Mouse (Mus musculus): Measurements from ENCODE around the gene Ndufv2. TPM values are rescaled to one million over a fixed set of nuclear protein-coding genes. Genes with fewer than 3 reads are reported as not detected.
"Not testable (repeated sequence)": the region's sequence is repeated elsewhere in the genome, so short reads cannot be mapped to it uniquely, and the experiment has no call there.

Gene Ndufv2
- polyA plus RNA-seq, 1 experiment from 2014 or later = 357 TPM

- ATAC-seq = no peak
- H3K27me3 ChIP-seq (ENCODE audit: control insufficient read depth, insufficient read depth, low read depth, low read length) = no peaks in the 10 kb centered on the region
- H3K9ac ChIP-seq (ENCODE audit: low read depth, low read length) = no peak overlapping the region
- WGBS = 72% methylated on average over 5 of the region's 5 CpGs
- H3K4me3 ChIP-seq (ENCODE audit: low read depth, low read length) = no peak overlapping the region
- H3K4me2 ChIP-seq (ENCODE audit: low read length) = no peak overlapping the region
- peaks cover 13% of the 10 kb centered on the region; the same call in 1 of the 2 replicates for H3K36me3 ChIP-seq (ENCODE audit: control insufficient read depth, insufficient read depth, low read length)
- no peak overlapping the region for H3K27ac ChIP-seq (ENCODE audit: low read length)
- H3K4me1 ChIP-seq (ENCODE audit: control insufficient read depth, insufficient read depth, low read length) = no peaks in the 10 kb centered on the region
- H3K9me3 ChIP-seq (replicated peaks; ENCODE audit: control insufficient read depth, low read length, poor library complexity, severe bottlenecking) = no peaks in the 10 kb centered on the region
Measured at GRCm38 (mm10) chr17:66048199-66048598, 53.2 kb downstream of the Ndufv2 start.

GRCm38 (mm10) chr17:66043679-66044078, 57.7 kb downstream of the Ndufv2 start:
- H3K4me1 ChIP-seq (ENCODE audit: control insufficient read depth, insufficient read depth, low read length); H3K27ac ChIP-seq (ENCODE audit: low read length); H3K9me3 ChIP-seq (replicated peaks; ENCODE audit: control insufficient read depth, low read length, poor library complexity, severe bottlenecking); H3K4me2 ChIP-seq (ENCODE audit: low read length); H3K27me3 ChIP-seq (ENCODE audit: control insufficient read depth, insufficient read depth, low read depth, low read length); H3K4me3 ChIP-seq (ENCODE audit: low read depth, low read length); ATAC-seq; H3K9ac ChIP-seq (ENCODE audit: low read depth, low read length): not testable (repeated sequence)
- WGBS = 86% methylated on average over 4 of the region's 4 CpGs
- H3K36me3 ChIP-seq (ENCODE audit: control insufficient read depth, insufficient read depth, low read length) = peaks cover 12% of the 10 kb centered on the region

- H3K9me3 ChIP-seq (replicated peaks; ENCODE audit: control insufficient read depth, low read length, poor library complexity, severe bottlenecking) = no peaks in the 10 kb centered on the region
- peaks cover 10% of the 10 kb centered on the region for H3K36me3 ChIP-seq (ENCODE audit: control insufficient read depth, insufficient read depth, low read length)
- WGBS = 82% methylated on average over 5 of the region's 5 CpGs
- no peak for ATAC-seq
- no peak overlapping the region for H3K27ac ChIP-seq (ENCODE audit: low read length)
- H3K9ac ChIP-seq (ENCODE audit: low read depth, low read length) = no peak overlapping the region
- H3K4me2 ChIP-seq (ENCODE audit: low read length) = no peak overlapping the region
- no peaks in the 10 kb centered on the region for H3K4me1 ChIP-seq (ENCODE audit: control insufficient read depth, insufficient read depth, low read length)
- H3K27me3 ChIP-seq (ENCODE audit: control insufficient read depth, insufficient read depth, low read depth, low read length) = no peaks in the 10 kb centered on the region
- no peak overlapping the region for H3K4me3 ChIP-seq (ENCODE audit: low read depth, low read length)
Measured at GRCm38 (mm10) chr17:66041020-66041419, 60.3 kb downstream of the Ndufv2 start.

- Histone ChIP-seq H3K4me3 (ENCODE audit: low read depth, low read length) (no peak overlapping the region), H3K4me1 (ENCODE audit: control insufficient read depth, insufficient read depth, low read length) (no peaks in the 10 kb centered on the region), H3K36me3 (ENCODE audit: control insufficient read depth, insufficient read depth, low read length) (peaks cover 16% of the 10 kb centered on the region), H3K4me2 (ENCODE audit: low read length) (no peak overlapping the region), H3K27ac (ENCODE audit: low read length) (no peak overlapping the region), H3K27me3 (ENCODE audit: control insufficient read depth, insufficient read depth, low read depth, low read length) (no peaks in the 10 kb centered on the region), H3K9me3 (replicated peaks; ENCODE audit: control insufficient read depth, low read length, poor library complexity, severe bottlenecking) (no peaks in the 10 kb centered on the region), H3K9ac (ENCODE audit: low read depth, low read length) (no peak overlapping the region)
- WGBS = 90% methylated on average over 5 of the region's 5 CpGs
- no peak for ATAC-seq
Measured at GRCm38 (mm10) chr17:66033239-66033638, 68.1 kb downstream of the Ndufv2 start.

GRCm38 (mm10) chr17:66031991-66032390, 69.4 kb downstream of the Ndufv2 start:
- ATAC-seq = no peak
- H3K27me3 ChIP-seq (ENCODE audit: control insufficient read depth, insufficient read depth, low read depth, low read length) = no peaks in the 10 kb centered on the region
- no peaks in the 10 kb centered on the region for H3K4me1 ChIP-seq (ENCODE audit: control insufficient read depth, insufficient read depth, low read length)
- H3K9me3 ChIP-seq (replicated peaks; ENCODE audit: control insufficient read depth, low read length, poor library complexity, severe bottlenecking) = no peaks in the 10 kb centered on the region
- H3K36me3 ChIP-seq (ENCODE audit: control insufficient read depth, insufficient read depth, low read length) = peaks cover 18% of the 10 kb centered on the region
- H3K4me2 ChIP-seq (ENCODE audit: low read length) = no peak overlapping the region
- 91% methylated on average over 5 of the region's 5 CpGs for WGBS
- H3K27ac ChIP-seq (ENCODE audit: low read length) = no peak overlapping the region
- no peak overlapping the region for H3K9ac ChIP-seq (ENCODE audit: low read depth, low read length)
- H3K4me3 ChIP-seq (ENCODE audit: low read depth, low read length) = no peak overlapping the region

Other genes starting within 250 kb of the Ndufv2 start
- 50.2 and 51.6 TPM in 2 replicates for gene Ralbp1, start 215.8 kb downstream of the Ndufv2 start, polyA plus RNA-seq (2015; fragmentation: Nextera tagmentation; extraction: Ambion mirVana)
- gene Twsg1, start 150.3 kb downstream of the Ndufv2 start, polyA plus RNA-seq (2015; fragmentation: Nextera tagmentation; extraction: Ambion mirVana) = 47.1 and 54.0 TPM in 2 replicates
- 192 and 198 TPM in 2 replicates for gene Ankrd12, start 24.5 kb downstream of the Ndufv2 start, polyA plus RNA-seq (2015; fragmentation: Nextera tagmentation; extraction: Ambion mirVana)
- gene Washc1, start 10.0 kb upstream of the Ndufv2 start, polyA plus RNA-seq (2015; fragmentation: Nextera tagmentation; extraction: Ambion mirVana) = 45.5 and 50.2 TPM in 2 replicates
- 4.0 and 4.5 TPM in 2 replicates for gene Ddx11, start 22.0 kb upstream of the Ndufv2 start, polyA plus RNA-seq (2015; fragmentation: Nextera tagmentation; extraction: Ambion mirVana)

All from midbrain, embryonic 16.5 days (tissue).